Mouse (Mus musculus): ENCODE measurements around the gene Kcnc3. TPM values are rescaled to one million over a fixed set of nuclear protein-coding genes. Genes with fewer than 3 reads are reported as not detected.

Kcnc3 gene
- polyA plus RNA-seq, 1 experiment from 2014 or later: 0.86 TPM

GRCm38 (mm10) chr7:44638663-44639062, 48.2 kb downstream of the Kcnc3 start:
- no peak overlapping the region for H3K9ac ChIP-seq (ENCODE audit: low read length)
- DNase-seq (ENCODE audit: low spot score, missing footprints): no peak
- 2% methylated on average over 16 of the region's 16 CpGs for WGBS

GRCm38 (mm10) chr7:44640843-44641605, 50.6 kb downstream of the Kcnc3 start:
- ATAC-seq (ENCODE audit: low FRiP score): no peak
- Histone ChIP-seq H3K9me3 (ENCODE audit: control insufficient read depth, low read length) (no peaks in the 10 kb centered on the region), H3K4me1 (ENCODE audit: control insufficient read depth, insufficient read depth, low read length) (no peaks in the 10 kb centered on the region), H3K9ac (ENCODE audit: low read length) (no peak overlapping the region), H3K27ac (ENCODE audit: low read depth, low read length) (no peak overlapping the region), H3K27me3 (ENCODE audit: control insufficient read depth, insufficient read depth, low read length) (peaks cover 36% of the 10 kb centered on the region), H3K4me3 (ENCODE audit: low read depth, low read length) (no peak overlapping the region), H3K36me3 (ENCODE audit: control insufficient read depth, insufficient read depth, low read length) (no peaks in the 10 kb centered on the region), H3K4me2 (no peak overlapping the region; the same call in 1 of the 2 replicates)
- peak; percentile 85 for DNase-seq (ENCODE audit: low spot score, missing footprints)
- 19% methylated on average over 25 of the region's 25 CpGs for WGBS

More at GRCm38 (mm10) chr7:44638663-44639062, 48.2 kb downstream of the Kcnc3 start:
- Histone ChIP-seq H3K27ac (ENCODE audit: low read depth, low read length) (no peak overlapping the region), H3K9me3 (ENCODE audit: control insufficient read depth, low read length) (no peaks in the 10 kb centered on the region), H3K4me3 (ENCODE audit: low read depth, low read length) (no peak overlapping the region), H3K27me3 (ENCODE audit: control insufficient read depth, insufficient read depth, low read length) (peaks cover 30% of the 10 kb centered on the region), H3K4me1 (ENCODE audit: control insufficient read depth, insufficient read depth, low read length) (no peaks in the 10 kb centered on the region), H3K36me3 (ENCODE audit: control insufficient read depth, insufficient read depth, low read length) (no peaks in the 10 kb centered on the region), H3K4me2 (0 out of 2 replicates have a peak overlapping the region, but pooled peaks have one; percentile 2)
- ATAC-seq (ENCODE audit: low FRiP score): 0 out of 2 replicates have a peak, but pooled peaks have one; percentile 33

GRCm38 (mm10) chr7:44641887-44642286, 51.4 kb downstream of the Kcnc3 start:
- H3K4me1 ChIP-seq (ENCODE audit: control insufficient read depth, insufficient read depth, low read length): no peaks in the 10 kb centered on the region
- H3K27me3 ChIP-seq (ENCODE audit: control insufficient read depth, insufficient read depth, low read length): peaks cover 36% of the 10 kb centered on the region
- no peak for DNase-seq (ENCODE audit: low spot score, missing footprints)

GRCm38 (mm10) chr7:44645256-44645655, 54.8 kb downstream of the Kcnc3 start:
- DNase-seq (ENCODE audit: low spot score, missing footprints): no peak
- Histone ChIP-seq H3K36me3 (ENCODE audit: control insufficient read depth, insufficient read depth, low read length) (no peaks in the 10 kb centered on the region), H3K4me3 (ENCODE audit: low read depth, low read length) (no peak overlapping the region), H3K27ac (ENCODE audit: low read depth, low read length) (no peak overlapping the region), H3K9ac (ENCODE audit: low read length) (no peak overlapping the region), H3K27me3 (ENCODE audit: control insufficient read depth, insufficient read depth, low read length) (peaks cover 13% of the 10 kb centered on the region), H3K9me3 (ENCODE audit: control insufficient read depth, low read length) (no peaks in the 10 kb centered on the region), H3K4me1 (ENCODE audit: control insufficient read depth, insufficient read depth, low read length) (no peaks in the 10 kb centered on the region), H3K4me2 (no peak overlapping the region)
- WGBS: 79% methylated on average over 5 of the region's 5 CpGs
- ATAC-seq (ENCODE audit: low FRiP score): no peak

More at GRCm38 (mm10) chr7:44641887-44642286, 51.4 kb downstream of the Kcnc3 start:
- 32% methylated on average over 8 of the region's 8 CpGs for WGBS
- Histone ChIP-seq H3K36me3 (ENCODE audit: control insufficient read depth, insufficient read depth, low read length) (no peaks in the 10 kb centered on the region), H3K27ac (ENCODE audit: low read depth, low read length) (no peak overlapping the region), H3K9ac (ENCODE audit: low read length) (no peak overlapping the region), H3K4me2 (no peak overlapping the region), H3K9me3 (ENCODE audit: control insufficient read depth, low read length) (no peaks in the 10 kb centered on the region), H3K4me3 (ENCODE audit: low read depth, low read length) (no peak overlapping the region)
- ATAC-seq (ENCODE audit: low FRiP score): no peak

GRCm38 (mm10) chr7:44645951-44646350, 55.5 kb downstream of the Kcnc3 start:
- peaks cover 6% of the 10 kb centered on the region for H3K27me3 ChIP-seq (ENCODE audit: control insufficient read depth, insufficient read depth, low read length)
- H3K27ac ChIP-seq (ENCODE audit: low read depth, low read length): no peak overlapping the region
- H3K4me2 ChIP-seq: no peak overlapping the region
- H3K9me3 ChIP-seq (ENCODE audit: control insufficient read depth, low read length): no peaks in the 10 kb centered on the region
- ATAC-seq (ENCODE audit: low FRiP score): no peak
- H3K4me1 ChIP-seq (ENCODE audit: control insufficient read depth, insufficient read depth, low read length): no peaks in the 10 kb centered on the region
- 22% methylated on average over 15 of the region's 15 CpGs for WGBS
- no peak overlapping the region for H3K4me3 ChIP-seq (ENCODE audit: low read depth, low read length)
- no peaks in the 10 kb centered on the region for H3K36me3 ChIP-seq (ENCODE audit: control insufficient read depth, insufficient read depth, low read length)
- DNase-seq (ENCODE audit: low spot score, missing footprints): peak; percentile 84
- no peak overlapping the region for H3K9ac ChIP-seq (ENCODE audit: low read length)

GRCm38 (mm10) chr7:44647042-44647724, 56.7 kb downstream of the Kcnc3 start:
- H3K27me3 ChIP-seq (ENCODE audit: control insufficient read depth, insufficient read depth, low read length): peaks cover 6% of the 10 kb centered on the region
- ATAC-seq (ENCODE audit: low FRiP score): no peak
- no peaks in the 10 kb centered on the region for H3K36me3 ChIP-seq (ENCODE audit: control insufficient read depth, insufficient read depth, low read length)
- H3K4me3 ChIP-seq (ENCODE audit: low read depth, low read length): no peak overlapping the region
- H3K9ac ChIP-seq (ENCODE audit: low read length): no peak overlapping the region
- no peak overlapping the region for H3K27ac ChIP-seq (ENCODE audit: low read depth, low read length)
- H3K4me1 ChIP-seq (ENCODE audit: control insufficient read depth, insufficient read depth, low read length): no peaks in the 10 kb centered on the region
- H3K4me2 ChIP-seq: no peak overlapping the region
- DNase-seq (ENCODE audit: low spot score, missing footprints): peak; percentile 96
- 51% methylated on average over 7 of the region's 7 CpGs for WGBS
- H3K9me3 ChIP-seq (ENCODE audit: control insufficient read depth, low read length): no peaks in the 10 kb centered on the region

- H3K4me2 ChIP-seq: no peak overlapping the region
- H3K36me3 ChIP-seq (ENCODE audit: control insufficient read depth, insufficient read depth, low read length): no peaks in the 10 kb centered on the region
- H3K27me3 ChIP-seq (ENCODE audit: control insufficient read depth, insufficient read depth, low read length): peaks cover 6% of the 10 kb centered on the region
- H3K4me1 ChIP-seq (ENCODE audit: control insufficient read depth, insufficient read depth, low read length): no peaks in the 10 kb centered on the region
- no peaks in the 10 kb centered on the region for H3K9me3 ChIP-seq (ENCODE audit: control insufficient read depth, low read length)
- no peak overlapping the region for H3K27ac ChIP-seq (ENCODE audit: low read depth, low read length)
- no peak for ATAC-seq (ENCODE audit: low FRiP score)
- DNase-seq (ENCODE audit: low spot score, missing footprints): no peak
- no peak overlapping the region for H3K9ac ChIP-seq (ENCODE audit: low read length)
- no peak overlapping the region for H3K4me3 ChIP-seq (ENCODE audit: low read depth, low read length)
- WGBS: 80% methylated on average over 10 of the region's 10 CpGs
Observed at GRCm38 (mm10) chr7:44647729-44648128, 57.3 kb downstream of the Kcnc3 start.

GRCm38 (mm10) chr7:44649094-44649610, 58.7 kb downstream of the Kcnc3 start:
- Histone ChIP-seq H3K27ac (ENCODE audit: low read depth, low read length) (no peak overlapping the region), H3K9me3 (ENCODE audit: control insufficient read depth, low read length) (no peaks in the 10 kb centered on the region), H3K4me3 (ENCODE audit: low read depth, low read length) (no peak overlapping the region), H3K4me1 (ENCODE audit: control insufficient read depth, insufficient read depth, low read length) (no peaks in the 10 kb centered on the region), H3K27me3 (ENCODE audit: control insufficient read depth, insufficient read depth, low read length) (peaks cover 6% of the 10 kb centered on the region), H3K9ac (ENCODE audit: low read length) (no peak overlapping the region), H3K36me3 (ENCODE audit: control insufficient read depth, insufficient read depth, low read length) (no peaks in the 10 kb centered on the region), H3K4me2 (no peak overlapping the region)
- ATAC-seq (ENCODE audit: low FRiP score) (no peak), DNase-seq (ENCODE audit: low spot score, missing footprints) (no peak)
- 79% methylated on average over 8 of the region's 8 CpGs for WGBS

GRCm38 (mm10) chr7:44649990-44650389, 59.5 kb downstream of the Kcnc3 start:
- WGBS: 11% methylated on average over 4 of the region's 4 CpGs
- Histone ChIP-seq H3K4me1 (ENCODE audit: control insufficient read depth, insufficient read depth, low read length) (no peaks in the 10 kb centered on the region), H3K4me2 (no peak overlapping the region), H3K27ac (ENCODE audit: low read depth, low read length) (no peak overlapping the region), H3K27me3 (ENCODE audit: control insufficient read depth, insufficient read depth, low read length) (peaks cover 6% of the 10 kb centered on the region), H3K9me3 (ENCODE audit: control insufficient read depth, low read length) (no peaks in the 10 kb centered on the region), H3K9ac (ENCODE audit: low read length) (no peak overlapping the region), H3K4me3 (ENCODE audit: low read depth, low read length) (no peak overlapping the region), H3K36me3 (ENCODE audit: control insufficient read depth, insufficient read depth, low read length) (no peaks in the 10 kb centered on the region)
- peak; percentile 93 for DNase-seq (ENCODE audit: low spot score, missing footprints)
- ATAC-seq (ENCODE audit: low FRiP score): no peak
